Mouse (Mus musculus): ENCODE measurements around the gene Zfp994. TPM values are rescaled to one million over a fixed set of nuclear protein-coding genes. Genes with fewer than 3 reads are reported as not detected.
"Not testable (repeated sequence)": the region's sequence is repeated elsewhere in the genome, so short reads cannot be mapped to it uniquely, and the experiment has no call there.

Gene Zfp994
- total RNA-seq (2014; fragmentation: Nextera tagmentation): 4.7 and 9.6 TPM in 2 replicates
- 3.8 and 7.0 TPM in 2 replicates for total RNA-seq (2017)

DNA sequence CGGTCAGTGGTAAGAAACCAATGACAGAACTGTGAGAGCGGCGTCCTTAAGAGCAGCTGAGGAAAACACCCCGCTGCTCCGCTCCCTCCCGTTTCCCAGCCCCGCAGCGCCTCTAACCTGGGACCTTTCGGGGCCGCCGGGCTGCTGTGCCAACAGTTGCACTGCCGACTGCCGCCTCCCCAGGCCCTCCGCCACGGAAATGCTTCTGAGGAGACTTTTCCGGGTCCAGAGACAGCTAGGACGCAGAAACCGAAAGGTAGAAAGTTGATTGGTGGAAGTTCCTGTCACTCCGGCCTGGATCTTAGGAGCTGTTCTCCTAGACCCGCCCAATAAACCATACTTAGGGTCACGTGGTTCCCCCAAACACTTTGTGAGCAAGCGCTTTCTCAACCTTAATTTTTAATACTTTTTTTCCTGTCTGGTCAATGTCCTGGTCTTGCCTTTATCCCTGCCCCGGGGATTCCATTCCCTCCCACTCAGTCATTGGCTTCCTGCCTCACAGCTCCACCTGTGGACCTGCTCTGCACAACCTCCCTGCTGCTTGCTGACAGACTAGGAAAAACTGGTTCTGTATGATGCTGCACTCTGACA, at the start of gene Zfp994:
TSS of gene Zfp994 (minus strand) at position 195 of the 591 bp plus-strand sequence.
- peak; percentile 100 for ATAC-seq (replicated peaks; ENCODE audit: low FRiP score, low TSS enrichment, poor library complexity, severe bottlenecking)

GRCm38 (mm10) chr17:22230701-22231100, 5.3 kb upstream of the Zfp994 start:
- ATAC-seq (replicated peaks; ENCODE audit: low FRiP score, low TSS enrichment, poor library complexity, severe bottlenecking): not testable (repeated sequence)

DNA sequence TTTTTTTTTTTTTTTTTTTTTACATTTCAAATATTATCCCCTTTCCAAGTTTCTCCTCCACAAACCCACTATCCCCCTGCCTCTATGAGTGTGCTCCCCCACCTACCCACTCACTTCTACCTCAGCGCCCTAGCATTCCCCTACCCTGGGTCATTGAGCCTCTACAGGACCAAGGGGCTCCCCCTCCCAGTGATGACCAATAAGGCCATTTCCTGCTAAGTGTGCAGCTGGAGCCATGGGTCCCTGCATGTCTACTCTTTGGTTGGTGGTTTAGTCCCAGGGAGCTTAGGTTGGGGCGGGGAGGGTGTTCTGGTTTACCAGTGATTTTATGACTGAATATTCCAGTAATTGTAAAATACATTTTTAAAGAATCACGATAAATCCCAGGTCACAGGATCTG, 401 bp downstream of the Zfp994 start:
- peak; percentile 26 for ATAC-seq (replicated peaks; ENCODE audit: low FRiP score, low TSS enrichment, poor library complexity, severe bottlenecking)

GRCm38 (mm10) chr17:22165722-22166294, 59.6 kb downstream of the Zfp994 start, which contains the start of gene Zfp947:
Gene Zfp947 (minus strand): TSS chr17:22166190.
- ATAC-seq (replicated peaks; ENCODE audit: low FRiP score, low TSS enrichment, poor library complexity, severe bottlenecking): peak; percentile 92

DNA sequence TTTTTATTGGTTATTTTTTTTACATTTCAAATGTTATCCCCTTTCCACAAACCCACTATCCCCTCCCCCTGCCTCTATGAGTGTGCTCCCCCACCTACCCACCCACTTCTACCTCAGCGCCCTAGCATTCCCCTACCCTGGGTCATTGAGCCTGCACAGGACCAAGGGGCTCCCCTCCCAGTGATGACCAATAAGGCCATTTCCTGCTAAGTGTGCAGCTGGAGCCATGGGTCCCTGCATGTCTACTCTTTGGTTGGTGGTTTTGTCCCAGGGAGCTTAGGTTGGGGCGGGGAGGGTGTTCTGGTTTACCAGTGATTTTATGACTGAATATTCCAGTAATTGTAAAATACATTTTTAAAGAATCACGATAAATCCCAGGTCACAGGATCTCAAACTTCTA, 60.1 kb downstream of the Zfp994 start:
- ATAC-seq (replicated peaks; ENCODE audit: low FRiP score, low TSS enrichment, poor library complexity, severe bottlenecking): peak; percentile 53; the same call in 1 of the 2 replicates

GRCm38 (mm10) chr17:22153951-22154350, 71.5 kb downstream of the Zfp994 start:
- not testable (repeated sequence) for ATAC-seq (replicated peaks; ENCODE audit: low FRiP score, low TSS enrichment, poor library complexity, severe bottlenecking)

Other genes with a start within 250 kb of the Zfp994 start
- 1.4 and 2.1 TPM in 2 replicates for gene Zfp947, start 59.4 kb downstream of the Zfp994 start, total RNA-seq (2014; fragmentation: Nextera tagmentation)
- gene Zfp947, start 59.4 kb downstream of the Zfp994 start, total RNA-seq (2017): 2.5 and 3.1 TPM in 2 replicates
- gene CT030661.1, start 89.2 kb upstream of the Zfp994 start, total RNA-seq (2014; fragmentation: Nextera tagmentation): 18.4 and 21.5 TPM in 2 replicates
- gene CT030661.1, start 89.2 kb upstream of the Zfp994 start, total RNA-seq (2017): 14.6 and 35.7 TPM in 2 replicates
- gene Zfp944, start 135.8 kb upstream of the Zfp994 start, total RNA-seq (2014; fragmentation: Nextera tagmentation): 16.6 and 26.8 TPM in 2 replicates
- 6.8 and 11.1 TPM in 2 replicates for gene Zfp944, start 135.8 kb upstream of the Zfp994 start, total RNA-seq (2017)
- 10.8 and 15.4 TPM in 2 replicates for gene Zfp758, start 135.8 kb upstream of the Zfp994 start, total RNA-seq (2014; fragmentation: Nextera tagmentation)
- 14.8 and 30.3 TPM in 2 replicates for gene Zfp758, start 135.8 kb upstream of the Zfp994 start, total RNA-seq (2017)
- 5.2 and 6.5 TPM in 2 replicates for gene Zfp946, start 198.6 kb upstream of the Zfp994 start, total RNA-seq (2014; fragmentation: Nextera tagmentation)
- gene Zfp946, start 198.6 kb upstream of the Zfp994 start, total RNA-seq (2017): 2.8 and 3.2 TPM in 2 replicates

Measured in megakaryocyte-erythroid progenitor cell, adult 5-6 weeks (primary cell).